Mouse (Mus musculus): ENCODE results near the gene Parp9. TPM values are rescaled to one million over a fixed set of nuclear protein-coding genes. Genes with fewer than 3 reads are reported as not detected.
"Not testable (repeated sequence)": the region's sequence is repeated elsewhere in the genome, so short reads cannot be mapped to it uniquely, and the experiment has no call there.

Parp9 gene
- total and polyA plus RNA-seq, 3 experiments = 6.5 to 9.8 (median 9.3) TPM

DNA sequence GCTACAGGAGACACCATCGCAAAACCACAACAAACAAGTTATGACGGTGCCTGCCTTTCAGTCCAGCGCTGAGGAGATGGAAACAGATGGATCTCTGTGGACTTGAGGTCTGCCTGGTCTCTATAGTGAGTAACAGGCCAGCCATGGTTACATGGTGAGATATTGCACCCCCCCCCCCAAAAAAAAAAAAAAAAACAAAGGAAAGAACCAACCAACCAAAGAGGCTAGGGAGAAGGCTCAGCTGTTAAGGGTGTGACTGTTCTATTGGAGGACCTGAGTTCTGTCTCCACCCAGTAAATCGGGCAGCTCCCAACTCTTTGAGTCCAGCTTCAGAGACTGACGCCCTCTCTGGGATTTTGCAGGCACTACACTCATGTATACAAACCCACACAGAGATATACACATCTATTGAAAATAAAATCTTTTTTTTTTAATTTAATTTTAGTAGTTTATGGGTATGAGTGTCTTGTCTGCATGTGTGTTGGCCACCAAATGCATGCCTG is 14.4 kb downstream of the Parp9 start:
- Histone ChIP-seq H3K9ac (ENCODE audit: low read depth, low read length) (no peak overlapping the region), H3K4me1 (ENCODE audit: control insufficient read depth, insufficient read depth, low read length) (peaks cover 4% of the 10 kb centered on the region), H3K27ac (no peak overlapping the region), H3K27me3 (ENCODE audit: control insufficient read depth, insufficient read depth, low read length) (no peaks in the 10 kb centered on the region), H3K36me3 (ENCODE audit: control insufficient read depth, insufficient read depth, low read length) (peaks cover 20% of the 10 kb centered on the region), H3K79me2 (replicated peaks; ENCODE audit: control insufficient read depth, insufficient read depth, low read length) (no peaks in the 10 kb centered on the region; the same call in 1 of the 2 replicates), H3K4me3 (no peak overlapping the region)
- 87% methylated on average over 5 of the region's 5 CpGs for WGBS
- intact Hi-C loops (cut with DNase I) = no loop called here
- TF ChIP-seq EP300 (IDR thresholded peaks at IDR 0.05; ENCODE audit: insufficient read depth, low read depth, low read length) (no peak), CTCF (IDR thresholded peaks at IDR 0.05) (no peak), POLR2A (IDR thresholded peaks at IDR 0.05; ENCODE audit: insufficient read depth, low read depth, low read length) (no peak)
- no peak for DNase-seq

DNA sequence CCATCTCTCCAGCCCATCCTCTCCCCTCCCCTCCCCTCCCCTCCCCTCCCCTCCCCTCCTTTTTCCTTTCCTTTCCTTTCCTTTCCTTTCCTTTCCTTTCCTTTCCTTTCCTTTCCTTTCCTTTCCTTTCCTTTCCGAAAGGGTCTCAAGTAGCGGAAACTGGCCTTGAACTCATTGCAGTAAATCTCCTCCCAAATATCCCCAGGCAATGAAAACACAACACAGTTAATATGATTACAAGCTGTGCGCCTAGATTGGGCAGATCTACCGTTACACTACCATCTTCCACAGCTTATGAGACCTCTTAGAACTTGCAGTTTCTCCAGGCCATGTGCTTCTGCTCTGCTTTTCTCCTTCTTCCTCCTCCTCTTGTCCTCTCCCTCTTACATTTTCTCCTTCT is 27.7 kb downstream of the Parp9 start:
- H3K27me3 ChIP-seq (ENCODE audit: control insufficient read depth, insufficient read depth, low read length); intact Hi-C loops (cut with DNase I); H3K79me2 ChIP-seq (replicated peaks; ENCODE audit: control insufficient read depth, insufficient read depth, low read length); H3K9ac ChIP-seq (ENCODE audit: low read depth, low read length); H3K4me3 ChIP-seq; DNase-seq; H3K36me3 ChIP-seq (ENCODE audit: control insufficient read depth, insufficient read depth, low read length); H3K27ac ChIP-seq; H3K4me1 ChIP-seq (ENCODE audit: control insufficient read depth, insufficient read depth, low read length): not testable (repeated sequence)
- WGBS = 88% methylated on average over 3 of the region's 4 CpGs

DNA sequence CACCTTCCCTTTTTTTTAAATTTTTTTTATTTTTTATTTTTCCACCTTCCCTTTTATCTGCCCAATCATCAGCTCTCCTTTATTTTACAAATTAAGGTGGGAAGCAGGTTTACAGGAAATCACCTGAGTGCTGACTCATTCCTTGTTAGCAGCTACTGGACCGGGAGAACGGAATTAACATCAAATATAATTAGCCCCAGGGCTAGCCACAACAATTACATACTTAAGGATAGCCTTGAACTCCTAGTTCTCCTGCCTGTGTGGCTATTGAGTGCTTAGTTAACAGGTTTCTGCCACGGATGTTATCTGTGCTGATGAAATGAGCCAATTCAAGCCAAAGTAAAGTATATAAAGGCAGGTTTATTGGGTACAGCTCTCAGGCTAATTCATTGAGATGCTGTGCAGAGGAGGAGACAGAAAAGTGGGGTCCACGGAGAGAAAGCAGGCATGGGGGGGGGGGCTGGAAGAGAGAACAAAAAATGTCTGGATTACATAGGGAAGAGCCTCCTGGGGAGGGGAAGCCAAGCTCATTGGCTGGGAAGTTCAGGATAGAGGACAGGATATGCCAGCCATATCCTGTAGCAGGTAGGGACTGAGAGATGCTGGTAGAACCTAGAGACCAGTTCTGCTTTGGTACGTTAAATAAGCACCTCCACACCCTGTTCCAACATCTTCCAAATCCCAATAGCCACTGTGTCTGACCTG is 28.3 kb downstream of the Parp9 start:
- Histone ChIP-seq H3K36me3 (ENCODE audit: control insufficient read depth, insufficient read depth, low read length) (peaks cover 13% of the 10 kb centered on the region), H3K9ac (ENCODE audit: low read depth, low read length) (no peak overlapping the region), H3K27me3 (ENCODE audit: control insufficient read depth, insufficient read depth, low read length) (no peaks in the 10 kb centered on the region), H3K4me3 (no peak overlapping the region), H3K79me2 (replicated peaks; ENCODE audit: control insufficient read depth, insufficient read depth, low read length) (no peaks in the 10 kb centered on the region), H3K4me1 (ENCODE audit: control insufficient read depth, insufficient read depth, low read length) (no peaks in the 10 kb centered on the region; the same call in 1 of the 2 replicates), H3K27ac (no peak overlapping the region)
- TF ChIP-seq EP300 (IDR thresholded peaks at IDR 0.05; ENCODE audit: insufficient read depth, low read depth, low read length) = no peak
- TF ChIP-seq CTCF (IDR thresholded peaks at IDR 0.05) = no peak
- no peak for TF ChIP-seq POLR2A (IDR thresholded peaks at IDR 0.05; ENCODE audit: insufficient read depth, low read depth, low read length)
- intact Hi-C loops (cut with DNase I) = no loop called here
- WGBS = 68% methylated on average over 5 of the region's 5 CpGs
- DNase-seq = no peak

DNA sequence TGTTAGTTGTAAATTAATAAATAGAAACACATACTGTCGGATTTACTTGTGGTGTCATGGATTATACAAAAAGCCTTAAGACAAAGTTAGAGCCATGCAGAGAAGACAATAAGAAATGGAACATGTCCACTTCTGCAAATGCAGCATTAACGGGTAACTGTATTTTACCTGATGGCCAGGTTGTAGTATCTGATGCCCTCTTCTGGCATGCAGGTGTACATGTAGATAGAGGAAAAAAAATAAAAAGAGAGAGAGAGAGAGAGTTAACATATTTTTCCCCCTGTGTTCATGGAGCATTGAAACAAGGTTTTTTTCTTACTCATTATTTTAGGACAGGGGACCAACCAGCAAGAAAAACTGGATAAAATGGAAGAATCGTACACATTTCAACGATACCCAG is 29.0 kb downstream of the Parp9 start:
- Histone ChIP-seq H3K27me3 (ENCODE audit: control insufficient read depth, insufficient read depth, low read length) (no peaks in the 10 kb centered on the region), H3K4me1 (ENCODE audit: control insufficient read depth, insufficient read depth, low read length) (no peaks in the 10 kb centered on the region; the same call in 1 of the 2 replicates), H3K79me2 (replicated peaks; ENCODE audit: control insufficient read depth, insufficient read depth, low read length) (no peaks in the 10 kb centered on the region), H3K36me3 (ENCODE audit: control insufficient read depth, insufficient read depth, low read length) (peaks cover 16% of the 10 kb centered on the region), H3K27ac (no peak overlapping the region), H3K4me3 (no peak overlapping the region), H3K9ac (ENCODE audit: low read depth, low read length) (no peak overlapping the region)
- no peak for DNase-seq
- intact Hi-C loops (cut with DNase I) = no loop called here
- peak; percentile 47 for TF ChIP-seq CTCF (IDR thresholded peaks at IDR 0.05)
- no peak for TF ChIP-seq POLR2A (IDR thresholded peaks at IDR 0.05; ENCODE audit: insufficient read depth, low read depth, low read length)
- 90% methylated on average over 4 of the region's 4 CpGs for WGBS

DNA sequence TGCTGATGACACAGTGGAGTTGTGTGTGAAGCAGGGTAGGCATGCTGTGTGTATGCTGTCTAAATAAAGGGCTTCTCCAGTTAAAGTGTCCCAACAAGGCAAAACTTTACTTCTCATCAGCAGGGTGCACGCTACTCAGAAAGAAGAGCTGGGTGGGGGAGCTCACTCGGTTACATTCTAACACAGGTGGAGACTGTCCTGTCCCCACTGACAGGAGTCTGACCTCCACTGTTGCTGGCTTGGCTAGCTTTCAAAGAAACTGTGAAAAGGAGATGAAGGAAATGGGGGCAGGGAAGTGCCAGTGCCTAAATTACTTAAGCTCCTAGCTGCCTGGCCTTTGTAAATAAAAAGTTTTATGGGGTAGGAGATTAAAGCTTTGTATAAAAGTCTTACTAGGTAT is 29.9 kb downstream of the Parp9 start:
- H3K4me1 ChIP-seq (ENCODE audit: control insufficient read depth, insufficient read depth, low read length) = no peaks in the 10 kb centered on the region; the same call in 1 of the 2 replicates
- H3K4me3 ChIP-seq = no peak overlapping the region
- intact Hi-C loops (cut with DNase I) = no loop called here
- no peaks in the 10 kb centered on the region for H3K79me2 ChIP-seq (replicated peaks; ENCODE audit: control insufficient read depth, insufficient read depth, low read length)
- H3K9ac ChIP-seq (ENCODE audit: low read depth, low read length) = no peak overlapping the region
- H3K36me3 ChIP-seq (ENCODE audit: control insufficient read depth, insufficient read depth, low read length) = peaks cover 16% of the 10 kb centered on the region
- H3K27ac ChIP-seq = no peak overlapping the region
- H3K27me3 ChIP-seq (ENCODE audit: control insufficient read depth, insufficient read depth, low read length) = no peaks in the 10 kb centered on the region
- 50% methylated on average over 2 of the region's 2 CpGs for WGBS
- DNase-seq = no peak
- TF ChIP-seq EP300 (IDR thresholded peaks at IDR 0.05; ENCODE audit: insufficient read depth, low read depth, low read length) (no peak), CTCF (IDR thresholded peaks at IDR 0.05) (no peak), POLR2A (IDR thresholded peaks at IDR 0.05; ENCODE audit: insufficient read depth, low read depth, low read length) (no peak)

DNA sequence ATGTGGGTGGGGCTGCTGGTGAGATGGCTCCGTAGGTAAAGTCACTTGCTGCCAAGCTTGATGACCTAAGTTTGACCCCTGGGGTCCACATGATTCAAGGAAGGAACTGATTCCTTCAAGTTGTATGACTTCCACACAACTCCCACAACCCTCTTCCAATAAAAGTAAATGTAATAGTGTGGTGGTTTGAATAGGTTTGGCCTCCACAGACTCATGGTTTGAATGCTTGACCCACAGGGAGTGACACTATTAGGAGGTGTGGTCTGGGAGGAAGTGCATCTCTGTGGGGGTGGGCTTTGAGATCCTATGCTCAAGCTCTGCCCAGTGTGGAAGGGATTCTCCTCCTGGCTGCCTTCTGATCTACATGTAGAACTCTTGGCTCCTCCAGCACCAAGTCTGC is 35.8 kb downstream of the Parp9 start:
- H3K4me1 ChIP-seq (ENCODE audit: control insufficient read depth, insufficient read depth, low read length) = no peaks in the 10 kb centered on the region; the same call in 1 of the 2 replicates
- TF ChIP-seq POLR2A (IDR thresholded peaks at IDR 0.05; ENCODE audit: insufficient read depth, low read depth, low read length) (no peak), CTCF (IDR thresholded peaks at IDR 0.05) (no peak), EP300 (IDR thresholded peaks at IDR 0.05; ENCODE audit: insufficient read depth, low read depth, low read length) (no peak)
- no peaks in the 10 kb centered on the region for H3K79me2 ChIP-seq (replicated peaks; ENCODE audit: control insufficient read depth, insufficient read depth, low read length)
- WGBS = 38% methylated on average over 1 of the region's 1 CpGs
- no peak overlapping the region for H3K9ac ChIP-seq (ENCODE audit: low read depth, low read length)
- no peaks in the 10 kb centered on the region for H3K27me3 ChIP-seq (ENCODE audit: control insufficient read depth, insufficient read depth, low read length)
- DNase-seq = no peak
- intact Hi-C loops (cut with DNase I) = no loop called here
- H3K27ac ChIP-seq = no peak overlapping the region
- no peak overlapping the region for H3K4me3 ChIP-seq
- H3K36me3 ChIP-seq (ENCODE audit: control insufficient read depth, insufficient read depth, low read length) = peaks cover 14% of the 10 kb centered on the region

DNA sequence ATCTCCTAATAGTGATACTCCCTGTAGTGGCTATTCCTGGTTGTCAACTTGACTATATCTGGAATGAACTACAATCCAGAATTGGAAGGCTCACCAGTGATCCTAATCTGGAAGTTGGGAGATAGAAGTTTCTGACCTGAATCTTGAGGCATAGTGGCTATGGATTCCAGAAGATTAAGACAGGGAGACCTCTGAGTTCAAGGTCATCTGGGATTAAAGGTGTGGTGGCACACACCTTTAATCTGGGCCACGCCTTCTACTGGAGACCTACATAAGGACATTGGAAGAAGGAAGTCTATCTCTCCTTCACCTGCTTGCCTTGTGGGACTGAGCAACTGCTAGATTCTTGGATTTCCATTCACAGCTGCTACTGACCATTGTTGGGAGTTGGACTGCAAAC is 40.2 kb downstream of the Parp9 start, which contains the start of gene Kpna1:
Gene Kpna1 (plus strand): TSS at position 301 of the 400 bp plus-strand sequence.
- H3K79me2 ChIP-seq (replicated peaks; ENCODE audit: control insufficient read depth, insufficient read depth, low read length); DNase-seq; H3K27me3 ChIP-seq (ENCODE audit: control insufficient read depth, insufficient read depth, low read length); intact Hi-C loops (cut with DNase I); H3K27ac ChIP-seq; H3K36me3 ChIP-seq (ENCODE audit: control insufficient read depth, insufficient read depth, low read length); H3K4me1 ChIP-seq (ENCODE audit: control insufficient read depth, insufficient read depth, low read length); H3K4me3 ChIP-seq; H3K9ac ChIP-seq (ENCODE audit: low read depth, low read length): not testable (repeated sequence)
- 100% methylated on average over 1 of the region's 1 CpGs for WGBS

Measured in heart, adult 2 months (tissue).